Mouse (Mus musculus) C2C12 (cell line): ENCODE data around the gene Dip2c. TPM values are rescaled to one million over a fixed set of nuclear protein-coding genes. Genes with fewer than 3 reads are reported as not detected.

Experiments
- H3K27me3 ChIP-seq: one replicate; pipeline ENCODE4 v1.6.1; 2011; ENCODE audit not compliant: control insufficient read depth, insufficient read depth, insufficient read length
- H3K36me3 ChIP-seq: one replicate; pipeline ENCODE4 v1.6.1; 2011; ENCODE audit not compliant: control insufficient read depth, insufficient read depth
- H3K4me3 ChIP-seq: one replicate; pipeline ENCODE4 v1.5.1; 2011; ENCODE audit warnings: mild to moderate bottlenecking, control low read depth; ENCODE audit not compliant: poor library complexity, insufficient read depth, severe bottlenecking
- H3K79me2 ChIP-seq: one replicate; pipeline ENCODE4 v1.6.1; 2011; ENCODE audit not compliant: control insufficient read depth, insufficient read depth
- H3K79me3 ChIP-seq: one replicate; pipeline ENCODE4 v1.6.1; 2011; ENCODE audit warnings: low read depth, control low read depth
- H3ac ChIP-seq: one replicate; pipeline ENCODE3; 2011; ENCODE audit warnings: low read depth; ENCODE audit not compliant: control insufficient read depth, insufficient read length
- CEBPB ChIP-seq: IDR thresholded peaks from one replicate; pipeline ENCODE4 v1.6.1; 2011; ENCODE audit warnings: low read depth, mild to moderate bottlenecking, control low read depth, moderate library complexity
- CTCF ChIP-seq: IDR thresholded peaks from one replicate; pipeline ENCODE4 v1.5.1; 2011; ENCODE audit not compliant: control insufficient read depth, insufficient read depth, insufficient read length
- FOSL1 ChIP-seq: IDR thresholded peaks from one replicate; pipeline ENCODE4 v1.8.0; 2011; ENCODE audit warnings: mild to moderate bottlenecking, low read length; ENCODE audit not compliant: poor library complexity, insufficient read depth, severe bottlenecking
- MAX ChIP-seq: IDR thresholded peaks from one replicate; pipeline ENCODE4 v1.6.1; 2011; ENCODE audit warnings: mild to moderate bottlenecking, control low read depth
- MYOD1 ChIP-seq: IDR thresholded peaks from one replicate; pipeline ENCODE4 v1.6.1; 2011; ENCODE audit warnings: low read depth; ENCODE audit not compliant: control insufficient read depth, insufficient read length
- MYOG ChIP-seq: IDR thresholded peaks from one replicate; pipeline ENCODE4 v1.6.1; 2011; ENCODE audit not compliant: control insufficient read depth, insufficient read length; ENCODE audit errors: extremely low read depth
- USF1 ChIP-seq: IDR thresholded peaks from one replicate; pipeline ENCODE4 v1.6.1; 2011; ENCODE audit warnings: low read depth, mild to moderate bottlenecking, control low read depth, moderate library complexity
- long read RNA-seq, 2 experiments: library from polyadenylated mRNA; unstranded; transcript quantifications; one replicate each; pipeline ENCODE4 v2.0.0; 2019 to 2020
- polyA plus RNA-seq: library from polyadenylated mRNA; unstranded; fragments of >200 nt; fragmentation: generic; extraction: Trizol; gene quantifications from one replicate; pipeline ENCODE4 v1.2.1, GENCODE M21; 2012; ENCODE audit warnings: missing spikeins

Gene Dip2c
- 4.8 TPM for polyA plus RNA-seq
- long read RNA-seq, experiment 1, partial matches to known transcripts, result 0 of 2 reads
- long read RNA-seq, experiment 1, other reads (novel, unspliced or antisense), result 2 of 2 reads
- long read RNA-seq, experiment 2, partial matches to known transcripts, result 3 of 5 reads
- long read RNA-seq, experiment 2, other reads (novel, unspliced or antisense), result 2 of 5 reads

GRCm38 (mm10) chr13:9276322-9276855, at the start of gene Dip2c:
Dip2c (plus strand) TSS chr13:9276528.
- TF ChIP-seq CTCF (peak; percentile 1), MYOG (no peak)
- H3K79me2 ChIP-seq, result peaks cover 27% of the 10 kb centered on the region
- H3ac ChIP-seq, result peak within 1 kb of the TSS; percentile 93
- peak within 1 kb of the TSS; percentile 56 for H3K4me3 ChIP-seq
- H3K79me3 ChIP-seq, result peaks cover 4% of the 10 kb centered on the region
- H3K36me3 ChIP-seq, result no peaks in the 10 kb centered on the region
- no peaks in the 10 kb centered on the region for H3K27me3 ChIP-seq

GRCm38 (mm10) chr13:9227078-9227477, 49.2 kb upstream of the Dip2c start:
- H3K36me3 ChIP-seq, result no peaks in the 10 kb centered on the region
- H3K79me2 ChIP-seq, result no peaks in the 10 kb centered on the region
- H3ac ChIP-seq, result no peak overlapping the region
- H3K4me3 ChIP-seq, result no peak overlapping the region
- TF ChIP-seq MAX, result no peak
- TF ChIP-seq MYOG, result no peak
- no peak for TF ChIP-seq CTCF
- TF ChIP-seq MYOD1, result no peak
- TF ChIP-seq CEBPB, result no peak
- TF ChIP-seq USF1, result no peak
- no peaks in the 10 kb centered on the region for H3K79me3 ChIP-seq
- H3K27me3 ChIP-seq, result no peaks in the 10 kb centered on the region

DNA sequence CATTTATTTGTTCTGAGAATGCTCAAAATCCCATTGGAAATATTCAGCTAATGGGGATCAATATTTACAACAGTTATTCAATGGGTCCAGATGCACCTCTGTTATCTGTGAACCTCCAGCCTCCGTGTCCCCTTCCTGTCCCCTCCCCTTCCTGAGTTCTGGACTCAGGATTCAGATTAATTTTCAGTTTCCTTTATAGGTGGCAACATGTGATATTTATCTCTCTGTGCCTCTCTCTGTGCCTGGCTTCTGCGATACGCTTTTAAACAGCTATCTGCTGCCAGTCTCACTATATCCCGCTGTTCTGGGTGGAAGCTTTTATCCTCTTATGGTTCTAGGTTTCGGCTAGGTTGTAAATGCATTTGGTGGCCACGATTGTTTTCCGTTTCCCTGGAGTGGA, 38.8 kb upstream of the Dip2c start:
- H3K27me3 ChIP-seq, result no peaks in the 10 kb centered on the region
- no peaks in the 10 kb centered on the region for H3K36me3 ChIP-seq
- H3ac ChIP-seq, result no peak overlapping the region
- no peaks in the 10 kb centered on the region for H3K79me2 ChIP-seq
- TF ChIP-seq FOSL1 (no peak), MYOD1 (no peak), CEBPB (no peak)
- no peaks in the 10 kb centered on the region for H3K79me3 ChIP-seq
- no peak overlapping the region for H3K4me3 ChIP-seq

- Histone ChIP-seq H3K27me3 (no peaks in the 10 kb centered on the region), H3ac (no peak overlapping the region), H3K79me3 (no peaks in the 10 kb centered on the region), H3K36me3 (no peaks in the 10 kb centered on the region), H3K4me3 (no peak overlapping the region), H3K79me2 (no peaks in the 10 kb centered on the region)
- TF ChIP-seq FOSL1 (no peak), CTCF (peak; percentile 8)
These were observed 37.2 kb upstream of the Dip2c start for GRCm38 (mm10) chr13:9239127-9239526.

DNA sequence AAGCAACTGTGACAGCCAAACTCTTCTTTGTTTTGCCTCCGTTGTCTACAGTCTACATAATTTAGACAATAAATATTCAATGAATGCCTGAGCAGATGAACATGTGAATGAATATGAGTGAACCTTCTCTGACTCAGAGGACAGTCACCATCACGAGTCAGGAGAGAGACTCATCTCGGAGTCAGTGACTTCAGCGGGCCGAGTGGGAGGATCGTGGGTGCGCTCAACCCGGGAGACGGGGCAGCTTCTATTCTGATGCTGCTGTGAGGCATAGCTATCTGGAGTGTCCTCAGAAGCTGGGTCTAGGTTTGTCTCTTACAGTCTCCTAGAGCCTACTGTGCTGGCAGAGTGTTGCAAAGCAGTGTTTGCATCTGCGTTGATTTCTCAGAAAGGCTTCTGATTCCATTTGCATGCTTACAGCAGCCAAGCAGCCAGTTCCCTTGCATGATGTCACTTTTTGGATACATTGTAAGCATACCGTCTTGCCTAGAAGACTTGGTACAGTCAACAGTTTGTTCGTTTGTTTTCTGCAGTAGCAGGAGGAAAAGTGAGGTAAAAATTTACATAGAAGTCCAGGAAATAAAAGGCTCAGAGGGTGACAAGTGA, 36.6 kb upstream of the Dip2c start:
- H3K79me3 ChIP-seq, result no peaks in the 10 kb centered on the region
- H3K79me2 ChIP-seq, result no peaks in the 10 kb centered on the region
- H3K27me3 ChIP-seq, result no peaks in the 10 kb centered on the region
- TF ChIP-seq FOSL1 (peak; percentile 71), CEBPB (no peak), USF1 (no peak), CTCF (no peak)
- H3ac ChIP-seq, result peak overlapping the region; percentile 12
- no peak overlapping the region for H3K4me3 ChIP-seq
- no peaks in the 10 kb centered on the region for H3K36me3 ChIP-seq

GRCm38 (mm10) chr13:9261748-9262147, 14.6 kb upstream of the Dip2c start:
- no peak for TF ChIP-seq MAX
- no peak for TF ChIP-seq CEBPB
- no peak for TF ChIP-seq FOSL1
- no peak for TF ChIP-seq CTCF
- TF ChIP-seq MYOD1, result no peak
- no peak for TF ChIP-seq MYOG
- no peak for TF ChIP-seq USF1
- no peak overlapping the region for H3K4me3 ChIP-seq
- no peaks in the 10 kb centered on the region for H3K79me3 ChIP-seq
- no peaks in the 10 kb centered on the region for H3K79me2 ChIP-seq
- H3K36me3 ChIP-seq, result no peaks in the 10 kb centered on the region
- H3K27me3 ChIP-seq, result no peaks in the 10 kb centered on the region
- H3ac ChIP-seq, result no peak overlapping the region
